Mouse (Mus musculus): ENCODE measurements at regions not wholly inside any gene's neighbourhood (a gene's known extent, or its start where the extent isn't known, plus 50 kb on each side); places are given as distances from the start of the nearest gene placed in this dataset.
"Not testable (repeated sequence)": the region's sequence is repeated elsewhere in the genome, so short reads cannot be mapped to it uniquely, and the experiment has no call there.

DNA sequence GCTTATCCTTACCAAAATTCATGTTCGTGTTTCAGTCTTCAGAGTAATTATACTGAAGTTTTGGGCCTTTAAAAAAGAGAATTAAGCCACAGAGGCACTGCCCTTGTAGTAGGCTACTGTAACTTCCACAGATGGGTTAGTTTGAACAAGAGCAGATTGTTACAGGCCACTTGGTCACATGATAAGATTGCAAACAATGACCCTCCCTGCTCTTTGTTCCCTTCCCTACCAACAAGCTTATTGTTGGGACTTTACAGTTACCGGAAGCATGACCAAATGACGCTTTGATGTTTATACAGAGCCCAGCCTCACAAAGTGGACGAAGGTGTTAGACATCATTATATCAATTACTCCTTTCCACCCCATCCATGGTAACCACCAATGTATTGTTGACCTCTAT lies 63.9 kb upstream of the Galnt18 start:
- no peak for DNase-seq (ENCODE audit: low spot score)

DNA sequence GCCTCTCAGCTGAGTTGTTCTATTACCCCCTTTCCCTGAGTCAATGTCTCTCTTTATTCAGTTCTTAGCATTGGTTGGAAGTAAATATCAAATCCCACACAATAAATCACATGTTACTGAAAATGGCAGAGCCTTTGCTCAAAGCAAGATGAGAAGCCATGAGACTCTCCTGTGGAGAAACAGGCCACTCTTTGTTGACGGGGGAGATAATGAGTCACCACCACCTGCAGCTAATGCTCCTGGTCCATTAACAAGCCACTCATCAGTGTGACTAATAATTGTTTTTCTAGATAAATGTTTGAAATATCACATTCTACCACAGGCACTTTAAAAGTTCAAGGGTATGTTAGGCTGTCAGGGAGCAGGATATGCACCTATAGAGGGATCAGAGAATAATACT lies 61.0 kb upstream of the Galnt18 start:
- DNase-seq (ENCODE audit: low spot score) = no peak

DNA sequence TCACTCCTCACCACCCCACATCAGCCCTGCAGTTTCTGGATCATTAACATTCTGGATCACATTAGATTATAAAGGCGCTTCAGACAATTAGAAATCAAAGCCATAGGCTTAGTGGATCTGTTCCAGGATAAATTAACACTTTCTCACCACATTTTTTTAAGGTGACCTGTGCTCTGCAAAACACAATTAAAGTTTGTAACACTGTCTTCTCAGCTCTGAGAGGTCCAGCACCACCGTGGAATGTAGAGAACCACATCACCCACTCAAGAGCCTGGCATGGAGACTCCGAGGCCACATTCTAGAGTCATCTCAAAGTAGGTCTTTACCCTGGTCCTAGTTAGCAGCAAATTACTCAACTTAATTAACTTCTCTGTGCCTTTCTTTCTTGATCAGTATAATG lies 58.4 kb upstream of the Galnt18 start:
- no peak for DNase-seq (ENCODE audit: low spot score)

DNA sequence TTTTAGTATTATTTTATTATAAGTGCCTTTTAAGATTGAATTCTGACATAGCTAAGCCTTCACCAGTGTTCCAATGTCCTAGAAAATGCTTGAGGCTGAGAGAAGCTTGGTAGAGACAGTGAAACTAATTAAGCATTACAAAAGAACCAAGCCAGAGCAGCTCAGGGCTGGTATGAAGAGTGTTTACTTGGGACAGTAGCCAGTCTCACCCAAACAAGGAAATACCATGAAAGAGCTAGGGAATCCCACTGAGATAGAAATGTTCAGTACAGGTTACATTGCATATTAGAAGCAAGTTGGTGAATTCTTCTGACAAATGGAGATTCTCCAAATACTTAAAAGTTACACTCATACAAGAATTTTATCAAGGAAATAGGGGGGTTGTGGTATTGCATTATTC lies 54.6 kb upstream of the Galnt18 start:
- DNase-seq (ENCODE audit: low spot score) = not testable (repeated sequence)

DNA sequence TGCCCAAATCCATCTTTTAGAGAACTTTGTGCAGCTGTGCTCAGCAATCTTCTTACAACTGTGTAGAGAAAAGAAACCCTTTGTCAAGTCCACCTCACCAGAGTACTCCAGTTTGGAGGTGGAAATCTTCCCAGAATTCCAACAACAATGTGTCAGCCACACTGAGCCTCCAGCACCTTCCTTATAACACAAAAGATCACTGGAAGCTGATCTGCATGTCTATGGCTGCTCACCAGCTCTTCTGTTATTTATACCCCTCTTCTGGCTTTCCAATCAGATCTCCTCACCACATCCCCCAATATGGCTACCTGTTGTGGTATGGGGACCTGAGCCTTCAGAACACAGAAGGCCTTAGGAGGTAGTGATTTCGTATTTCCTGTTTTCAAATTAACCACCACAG lies 50.2 kb upstream of the Galnt18 start:
- DNase-seq (ENCODE audit: low spot score) = no peak

Measured in testis, postnatal 10 days (tissue).